In the genomic region with DNA sequence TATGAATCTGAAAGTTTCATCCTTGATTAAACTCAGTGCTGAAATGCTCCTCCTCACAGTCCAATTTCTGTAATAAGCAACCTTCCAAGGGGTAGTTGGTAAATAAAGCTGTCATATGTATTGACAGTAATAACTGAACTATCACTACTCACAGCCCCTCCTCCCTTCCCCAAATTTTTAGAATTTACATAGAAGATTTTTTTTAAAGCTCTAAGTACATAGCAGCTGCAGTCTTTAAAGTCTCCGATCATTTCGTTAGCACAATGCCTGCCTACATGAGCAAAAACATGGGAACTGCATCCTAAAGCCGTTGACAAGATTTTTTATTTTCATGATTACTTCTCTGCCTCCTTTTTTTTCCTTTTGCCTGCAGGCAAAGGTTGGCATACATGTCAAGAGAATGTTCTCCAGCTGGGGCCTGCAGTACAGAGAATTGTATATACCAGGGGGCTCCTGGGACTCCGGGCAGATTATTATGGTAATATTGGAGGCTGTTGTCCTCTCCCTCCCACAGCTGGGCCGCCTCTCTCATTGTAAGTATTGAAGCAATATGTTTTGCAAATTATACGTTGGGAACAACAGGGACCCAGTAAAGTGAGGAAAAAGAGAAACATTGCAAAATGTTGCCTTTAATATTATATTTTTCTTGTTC, we compare ENCODE assay signal across 17 mouse cellular contexts. TPM values are rescaled to one million over a fixed set of nuclear protein-coding genes. Genes with fewer than 3 reads are reported as not detected.
DNase-seq lines count a peak whose midpoint lies in the region; ATAC-seq lines count a peak whose summit lies in the region.
"Had no signal": no experiment of that assay in that cellular context is flagged by ENCODE, and none has a peak within 500 bp of the region (broad histone marks: within the 10 kb centered on the region; RNA-seq: fewer than 3 reads in every experiment).

No protein-coding gene starts in this region.

- H3K36me3 ChIP-seq in neural tube, embryonic 11.5 days (ENCODE audit: control insufficient read depth, insufficient read depth, low read length): no peaks in the 10 kb centered on the region
- no peaks in the 10 kb centered on the region for H3K36me3 ChIP-seq in hindbrain, embryonic 11.5 days (ENCODE audit: control insufficient read depth, insufficient read depth, low read length)
- H3K36me3 ChIP-seq in midbrain, embryonic 14.5 days (ENCODE audit: control insufficient read depth, insufficient read depth, low read length): no peaks in the 10 kb centered on the region
- H3K36me3 ChIP-seq: heart, embryonic 15.5 days had no signal

- H3K9me3 ChIP-seq in neural tube, embryonic 11.5 days (ENCODE audit: control insufficient read depth, low read length): no peaks in the 10 kb centered on the region
- no peaks in the 10 kb centered on the region for H3K9me3 ChIP-seq in hindbrain, embryonic 11.5 days (ENCODE audit: control insufficient read depth, low read length)
- H3K9me3 ChIP-seq in midbrain, embryonic 14.5 days (ENCODE audit: control insufficient read depth, low read length): no peaks in the 10 kb centered on the region
- H3K9me3 ChIP-seq: heart, embryonic 15.5 days had no signal

- 63% methylated on average over 6 of the region's 6 CpGs for WGBS in neural tube, embryonic 11.5 days
- 45% methylated on average over 6 of the region's 6 CpGs for WGBS in hindbrain, embryonic 11.5 days
- 8% methylated on average over 6 of the region's 6 CpGs for WGBS in midbrain, embryonic 14.5 days

- no peaks in the 10 kb centered on the region for H3K27me3 ChIP-seq in neural tube, embryonic 11.5 days (ENCODE audit: control insufficient read depth, insufficient read depth, low read length)
- H3K27me3 ChIP-seq in hindbrain, embryonic 11.5 days (ENCODE audit: control insufficient read depth, insufficient read depth, low read length): no peaks in the 10 kb centered on the region
- no peaks in the 10 kb centered on the region for H3K27me3 ChIP-seq in midbrain, embryonic 14.5 days (ENCODE audit: control insufficient read depth, insufficient read depth, low read length)
- H3K27me3 ChIP-seq: heart, embryonic 15.5 days had no signal

- ATAC-seq in neural tube, embryonic 11.5 days (ENCODE audit: insufficient read depth, low FRiP score, low TSS enrichment): peak; percentile 80
- ATAC-seq in hindbrain, embryonic 11.5 days (ENCODE audit: low FRiP score): peak; percentile 94
- peak; percentile 87 for ATAC-seq in midbrain, embryonic 14.5 days (ENCODE audit: low FRiP score, low TSS enrichment)

- no peak overlapping the region for H3K27ac ChIP-seq in neural tube, embryonic 11.5 days (ENCODE audit: low read depth, low read length)
- peak overlapping the region; percentile 8; the same call in 1 of the 2 replicates for H3K27ac ChIP-seq in hindbrain, embryonic 11.5 days (ENCODE audit: low read depth, low read length)
- no peak overlapping the region for H3K27ac ChIP-seq in midbrain, embryonic 14.5 days (replicated peaks; ENCODE audit: low read depth, low read length)
- H3K27ac ChIP-seq: gastrocnemius, adult 2 months; heart, embryonic 15.5 days had no signal

- no peak overlapping the region for H3K4me3 ChIP-seq in neural tube, embryonic 11.5 days (ENCODE audit: low read depth, low read length)
- no peak overlapping the region for H3K4me3 ChIP-seq in hindbrain, embryonic 11.5 days (ENCODE audit: low read depth, low read length)
- no peak overlapping the region for H3K4me3 ChIP-seq in midbrain, embryonic 14.5 days (replicated peaks; ENCODE audit: low read depth, low read length)
- H3K4me3 ChIP-seq: gastrocnemius, adult 2 months; heart, embryonic 15.5 days had no signal

- peak; percentile 37 for DNase-seq in neural tube, embryonic 11.5 days (ENCODE audit: low spot score)
- DNase-seq in neural tube, embryonic 10.5 days (ENCODE audit: extremely low spot score, low spot score): no peak
- peak; percentile 61 for DNase-seq in hindbrain, embryonic 11.5 days (ENCODE audit: low spot score)
- peak; percentile 79 for DNase-seq in midbrain, embryonic 14.5 days
- DNase-seq in retina, postnatal 1 day: peak; percentile 52
- no peak for DNase-seq in frontal cortex, postnatal 25 days (ENCODE audit: low spot score in 2 of 2)
- no peak for DNase-seq in layer of hippocampus, postnatal 14 days (ENCODE audit: low spot score in 2 of 2)
- no peak for DNase-seq in adrenal gland, adult 8-10 months
- DNase-seq: cerebellum, adult 18-20 months; gastrocnemius, adult 2 months; heart, adult 18-20 months; kidney, adult 9 months; liver; lung, embryonic 14.5 days; right cerebral cortex, adult 18-20 months; thymus, postnatal 25 days had no signal

- H3K4me1 ChIP-seq in neural tube, embryonic 11.5 days (ENCODE audit: control insufficient read depth, insufficient read depth, low read length): no peaks in the 10 kb centered on the region
- H3K4me1 ChIP-seq in hindbrain, embryonic 11.5 days (replicated peaks; ENCODE audit: control insufficient read depth, insufficient read depth, low read length): no peaks in the 10 kb centered on the region
- peaks cover 4% of the 10 kb centered on the region; the same call in 1 of the 2 replicates for H3K4me1 ChIP-seq in midbrain, embryonic 14.5 days (ENCODE audit: control insufficient read depth, insufficient read depth, low read length)
- H3K4me1 ChIP-seq: heart, embryonic 15.5 days had no signal

- no peak overlapping the region for H3K4me2 ChIP-seq in neural tube, embryonic 11.5 days (ENCODE audit: low read depth)
- no peak overlapping the region for H3K4me2 ChIP-seq in hindbrain, embryonic 11.5 days (replicated peaks; ENCODE audit: low read depth, low read length)
- H3K4me2 ChIP-seq in midbrain, embryonic 14.5 days (ENCODE audit: low read length): no peak overlapping the region
- H3K4me2 ChIP-seq: heart, embryonic 15.5 days; lung, embryonic 14.5 days had no signal

- H3K9ac ChIP-seq in neural tube, embryonic 11.5 days (ENCODE audit: low read length): no peak overlapping the region
- H3K9ac ChIP-seq in hindbrain, embryonic 11.5 days (ENCODE audit: low read depth, low read length): no peak overlapping the region
- H3K9ac ChIP-seq in midbrain, embryonic 14.5 days (replicated peaks; ENCODE audit: low read length): no peak overlapping the region
- H3K9ac ChIP-seq: heart, embryonic 15.5 days; lung, embryonic 14.5 days had no signal

RNA-seq across cellular contexts. Expression of gene Rnf219, which starts 45.0 kb away (rescaled TPM):
- polyA plus RNA-seq in neural tube, embryonic 11.5 days (2014; fragmentation: Nextera tagmentation; extraction: Ambion mirVana): 40.2 and 46.1 TPM in 2 replicates
- polyA plus RNA-seq in hindbrain, embryonic 11.5 days (2014; fragmentation: Nextera tagmentation; extraction: Ambion mirVana): 39.5 and 44.0 TPM in 2 replicates
- polyA plus RNA-seq in midbrain, embryonic 14.5 days (2014; fragmentation: Nextera tagmentation; extraction: Ambion mirVana): 30.8 and 34.5 TPM in 2 replicates
- total RNA-seq in layer of hippocampus, postnatal 14 days (2021): 10 to 100 TPM; 11.9 to 14.1 TPM
- total RNA-seq in adrenal gland, adult 8-10 months (2022): 10 to 100 TPM in 3 of 4 experiments, 1 to 10 TPM in 1; 8.9 to 14.6 (median 11.1) TPM

Comparison
In these comparisons a context has a peak if more than half of its experiments do, and no peak if none do; other contexts are left out.
1. DNase-seq: peak in neural tube, embryonic 11.5 days (single experiment), hindbrain, embryonic 11.5 days (single experiment), midbrain, embryonic 14.5 days (single experiment) and retina, postnatal 1 day (single experiment); none in neural tube, embryonic 10.5 days (single experiment), frontal cortex, postnatal 25 days (0 of 2), layer of hippocampus, postnatal 14 days (0 of 2) and adrenal gland, adult 8-10 months (single experiment).
2. Peak in every context shown above with its lines, with median percentiles within 50 percentile points of each other: ATAC-seq.